Mouse (Mus musculus) liver, embryonic 14.5 days (tissue): ENCODE data around the gene Slc44a5.

Source experiments
- CTCF ChIP-seq: IDR thresholded peaks from 2 replicates; pipeline ENCODE4 v1.5.1; 2016; ENCODE audit warnings: antibody characterized with exemption, low read depth, control low read depth
- EP300 ChIP-seq: IDR thresholded peaks from 2 replicates; pipeline ENCODE4 v1.6.1; 2016; ENCODE audit warnings: antibody characterized with exemption, low read depth

DNA sequence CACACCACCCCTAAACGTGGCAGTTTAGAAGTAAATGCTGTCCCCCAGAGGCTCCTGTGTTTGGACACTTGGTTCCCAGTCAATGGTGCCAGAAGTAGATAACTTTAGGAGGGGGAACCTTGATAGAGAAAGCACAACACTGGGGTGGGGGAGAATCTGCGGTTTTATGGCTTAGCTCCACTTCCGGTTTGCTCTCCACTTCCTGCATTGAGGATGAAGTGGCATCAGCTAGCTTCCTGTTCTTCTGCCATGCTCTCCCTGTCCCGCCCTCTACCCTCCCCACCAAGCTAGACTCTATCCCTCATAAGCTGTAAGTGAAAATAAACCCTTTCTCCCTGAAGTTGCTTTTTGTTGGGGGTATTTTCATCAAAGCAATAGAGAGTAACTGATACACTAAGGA, 327.9 kb downstream of the Slc44a5 start:
- TF ChIP-seq CTCF (no peak), EP300 (no peak)
